Mouse (Mus musculus): ENCODE results near the gene Bckdk. TPM values are rescaled to one million over a fixed set of nuclear protein-coding genes. Genes with fewer than 3 reads are reported as not detected.
"Not testable (repeated sequence)": the region's sequence is repeated elsewhere in the genome, so short reads cannot be mapped to it uniquely, and the experiment has no call there.

The Bckdk gene
- polyA plus RNA-seq, 1 experiment from 2014 or later, result 111 TPM

DNA sequence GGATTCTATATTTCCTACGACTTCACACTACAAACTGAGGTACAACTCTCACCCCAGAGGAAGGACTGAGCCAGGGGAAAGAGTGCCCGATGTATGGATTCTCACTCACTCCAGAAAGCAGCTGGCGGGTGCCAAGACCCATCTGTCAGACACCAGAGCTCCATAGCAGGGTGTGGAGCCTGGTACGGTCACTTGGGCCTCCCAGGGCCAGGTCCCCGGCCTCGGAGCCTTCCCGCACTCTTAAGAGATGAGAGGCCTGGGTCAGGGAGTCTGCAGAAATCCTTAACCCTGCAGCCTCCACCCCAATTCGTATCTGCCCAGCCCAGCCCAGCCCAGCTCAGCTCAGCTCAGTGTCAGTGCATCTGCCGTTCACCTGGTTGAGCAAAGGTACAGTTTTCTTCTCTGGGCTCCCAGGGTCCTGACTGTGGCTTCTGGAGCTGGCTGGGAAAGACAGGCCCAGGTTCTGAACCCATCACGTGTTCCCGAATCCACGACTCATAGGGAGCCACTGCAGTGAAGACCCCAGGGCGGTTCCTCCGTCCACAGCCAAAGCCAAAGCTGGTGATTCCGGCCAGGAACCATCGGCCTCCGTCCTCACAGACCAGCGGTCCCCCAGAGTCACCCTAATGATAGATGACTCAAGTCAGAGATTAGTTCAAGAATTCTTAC is 32.5 kb downstream of the Bckdk start:
- 59% methylated on average over 18 of the region's 18 CpGs for WGBS
- H3K27ac ChIP-seq (replicated peaks), result peak overlapping the region; percentile 85; the same call in 1 of the 2 replicates
- H3K4me1 ChIP-seq, result peaks cover 51% of the 10 kb centered on the region
- H3K9me3 ChIP-seq, result no peaks in the 10 kb centered on the region
- no peak for DNase-seq (ENCODE audit: low spot score)
- H3K27me3 ChIP-seq (replicated peaks; ENCODE audit: low read depth, poor library complexity, severe bottlenecking), result peaks cover 6% of the 10 kb centered on the region
- no peaks in the 10 kb centered on the region for H3K36me3 ChIP-seq (replicated peaks)
- peak overlapping the region; percentile 79 for H3K4me3 ChIP-seq

DNA sequence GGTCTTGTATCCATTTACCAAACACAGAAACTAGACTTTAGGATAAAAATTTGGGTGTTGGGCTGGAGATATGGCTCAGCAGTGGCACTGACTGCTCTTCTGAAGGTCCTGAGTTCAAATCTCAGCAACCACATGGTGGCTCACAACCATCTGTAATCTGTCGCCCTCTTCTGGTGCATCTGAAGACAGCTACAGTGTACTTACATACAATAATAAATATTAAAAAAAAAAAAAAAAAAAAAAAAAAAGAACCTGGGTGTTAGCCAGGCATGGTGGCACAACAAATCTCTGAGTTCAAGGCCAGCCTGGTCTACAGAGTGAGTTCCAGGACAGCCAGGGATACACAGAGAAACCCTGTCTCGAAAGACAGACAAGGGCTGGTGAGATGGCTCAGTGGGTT is 38.2 kb downstream of the Bckdk start:
- not testable (repeated sequence) for H3K4me3 ChIP-seq; H3K36me3 ChIP-seq (replicated peaks); H3K27ac ChIP-seq (replicated peaks); H3K9me3 ChIP-seq; DNase-seq (ENCODE audit: low spot score); H3K4me1 ChIP-seq
- peaks cover 40% of the 10 kb centered on the region for H3K27me3 ChIP-seq (replicated peaks; ENCODE audit: low read depth, poor library complexity, severe bottlenecking)
- 51% methylated on average over 2 of the region's 2 CpGs for WGBS

DNA sequence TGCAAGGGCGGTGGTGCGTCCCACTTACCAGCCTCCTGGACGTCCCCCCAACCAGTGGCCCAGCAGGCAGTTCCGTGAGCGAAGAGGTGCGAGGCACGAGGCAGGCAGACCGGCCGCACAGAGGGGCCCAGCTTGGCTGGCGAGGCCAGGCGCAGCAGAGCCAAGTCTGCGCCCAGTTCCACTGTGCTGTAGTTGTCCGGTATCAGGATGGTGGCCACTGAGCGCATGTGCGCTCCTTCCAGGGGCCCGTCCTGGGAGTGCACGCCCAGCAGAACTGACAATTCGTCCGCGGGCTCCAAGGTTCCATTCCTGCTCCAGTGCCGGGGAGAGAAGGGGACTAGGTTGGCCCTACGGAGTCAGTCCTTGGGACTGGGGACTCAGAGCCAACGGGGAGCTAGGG is 40.7 kb downstream of the Bckdk start:
- Histone ChIP-seq H3K9me3 (no peaks in the 10 kb centered on the region), H3K27me3 (replicated peaks; ENCODE audit: low read depth, poor library complexity, severe bottlenecking) (peaks cover 40% of the 10 kb centered on the region), H3K36me3 (replicated peaks) (no peaks in the 10 kb centered on the region), H3K4me1 (peaks cover 8% of the 10 kb centered on the region; the same call in 1 of the 2 replicates), H3K4me3 (peak overlapping the region; percentile 26; the same call in 1 of the 2 replicates), H3K27ac (replicated peaks) (no peak overlapping the region)
- peak; percentile 49 for DNase-seq (ENCODE audit: low spot score)
- WGBS, result 11% methylated on average over 23 of the region's 23 CpGs

DNA sequence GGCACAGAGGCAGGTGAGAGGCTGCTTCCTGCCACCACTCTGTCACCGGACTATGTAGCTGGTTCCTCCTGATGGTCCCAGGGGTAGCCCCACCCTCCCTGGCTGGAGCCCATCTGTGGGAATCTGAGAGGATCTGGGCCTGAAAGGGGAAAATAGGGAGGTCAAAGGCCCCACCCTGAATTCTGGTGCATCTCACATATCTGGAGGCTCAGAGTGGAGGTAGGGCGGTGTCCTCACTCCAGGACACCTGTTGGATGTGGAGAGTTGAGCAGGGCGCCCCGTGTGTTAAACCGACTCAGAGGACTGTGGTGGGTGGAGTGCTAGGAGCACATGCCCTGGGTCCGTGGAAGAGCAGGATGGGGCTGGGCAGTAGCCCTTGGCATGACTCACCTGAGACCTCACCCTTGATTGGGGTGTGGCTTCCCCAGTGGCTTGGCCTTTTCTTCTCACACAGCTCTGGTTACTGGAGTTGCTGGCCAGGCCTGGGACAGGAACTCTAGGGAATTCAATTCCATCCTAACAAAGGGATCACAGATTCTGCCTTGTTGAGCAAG is 42.7 kb downstream of the Bckdk start, which contains the start of gene Prss36:
TSS of gene Prss36 (minus strand) at position 256 of the 554 bp plus-strand sequence.
- no peak within 1 kb of the TSS for H3K27ac ChIP-seq (replicated peaks)
- H3K9me3 ChIP-seq, result no peaks in the 10 kb centered on the region
- peaks cover 40% of the 10 kb centered on the region for H3K27me3 ChIP-seq (replicated peaks; ENCODE audit: low read depth, poor library complexity, severe bottlenecking)
- H3K4me3 ChIP-seq, result no peak within 1 kb of the TSS
- no peaks in the 10 kb centered on the region for H3K36me3 ChIP-seq (replicated peaks)
- DNase-seq (ENCODE audit: low spot score), result no peak
- peaks cover 8% of the 10 kb centered on the region; the same call in 1 of the 2 replicates for H3K4me1 ChIP-seq
- WGBS, result 80% methylated on average over 6 of the region's 6 CpGs

DNA sequence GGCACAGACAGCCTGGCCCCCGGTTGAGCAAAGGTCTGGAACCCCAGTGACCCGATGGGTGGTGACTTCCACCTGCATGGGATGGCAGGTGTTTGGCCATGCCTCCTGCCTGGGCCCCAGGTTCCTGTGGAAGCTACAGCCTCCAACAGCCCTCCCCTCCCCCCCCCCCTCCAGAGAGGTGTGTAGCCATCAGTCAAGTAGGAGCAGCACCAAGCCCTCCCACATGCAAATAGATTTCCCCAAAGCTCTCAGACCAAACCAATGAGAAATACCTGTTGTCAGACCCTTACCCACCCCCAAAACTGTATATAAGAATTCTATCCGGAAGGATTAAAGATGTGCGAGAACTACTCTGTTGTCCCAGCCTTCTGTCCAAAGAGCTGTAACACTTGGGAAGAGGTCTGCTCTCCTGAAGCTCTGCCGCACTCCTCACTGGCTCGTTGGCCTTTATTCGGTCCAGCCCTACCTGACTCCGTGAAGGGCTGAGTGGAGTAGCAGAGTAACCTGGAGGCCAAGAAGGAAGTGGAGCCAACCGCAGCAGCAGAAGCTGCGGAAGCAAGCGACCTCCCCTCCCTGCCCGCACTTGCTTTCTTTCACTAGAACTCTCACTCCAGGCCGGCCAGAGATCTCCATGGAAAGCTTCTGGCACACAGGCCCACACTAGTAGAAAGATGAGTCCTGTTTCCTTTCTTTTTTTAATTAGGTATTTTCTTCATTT is 49.1 kb downstream of the Bckdk start:
- no peaks in the 10 kb centered on the region for H3K4me1 ChIP-seq
- no peaks in the 10 kb centered on the region for H3K9me3 ChIP-seq
- no peak for DNase-seq (ENCODE audit: low spot score)
- no peaks in the 10 kb centered on the region; the same call in 1 of the 2 replicates for H3K27me3 ChIP-seq (replicated peaks; ENCODE audit: low read depth, poor library complexity, severe bottlenecking)
- H3K27ac ChIP-seq (replicated peaks), result no peak overlapping the region
- no peak overlapping the region for H3K4me3 ChIP-seq
- H3K36me3 ChIP-seq (replicated peaks), result no peaks in the 10 kb centered on the region
- 41% methylated on average over 13 of the region's 13 CpGs for WGBS

DNA sequence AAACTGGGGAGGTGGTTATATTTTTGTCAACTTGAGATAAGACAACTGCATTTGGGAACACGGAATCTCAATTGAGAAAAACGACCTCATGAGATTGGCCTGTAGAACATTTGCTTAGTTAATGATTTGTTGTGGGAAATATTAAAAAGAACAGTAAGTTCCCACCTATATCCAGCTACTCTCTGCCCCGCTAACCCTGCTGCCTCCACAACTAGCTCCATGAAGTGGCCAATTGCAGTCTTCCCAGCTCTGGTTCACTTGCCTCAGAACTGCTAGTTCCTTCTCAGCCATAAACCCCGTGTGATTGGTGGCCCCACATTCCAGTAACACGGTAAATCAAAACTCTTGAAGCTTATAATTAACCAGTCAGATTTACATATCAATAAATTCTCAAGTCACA is 55.5 kb downstream of the Bckdk start:
- WGBS, result 68% methylated on average over 5 of the region's 5 CpGs
- no peaks in the 10 kb centered on the region for H3K9me3 ChIP-seq
- no peaks in the 10 kb centered on the region for H3K27me3 ChIP-seq (replicated peaks; ENCODE audit: low read depth, poor library complexity, severe bottlenecking)
- no peak overlapping the region for H3K4me3 ChIP-seq
- DNase-seq (ENCODE audit: low spot score), result no peak
- H3K27ac ChIP-seq (replicated peaks), result no peak overlapping the region
- no peaks in the 10 kb centered on the region for H3K4me1 ChIP-seq
- H3K36me3 ChIP-seq (replicated peaks), result no peaks in the 10 kb centered on the region

Other genes starting within 250 kb of the Bckdk start
- 60.2 and 70.0 TPM in 2 replicates for gene Bcl7c, start 195.1 kb upstream of the Bckdk start, polyA plus RNA-seq (2016; fragmentation: Nextera tagmentation; extraction: Ambion mirVana)
- 9.4 and 10.7 TPM in 2 replicates for gene Ctf1, start 191.3 kb upstream of the Bckdk start, polyA plus RNA-seq (2016; fragmentation: Nextera tagmentation; extraction: Ambion mirVana)
- gene Ctf2, start 171.9 kb upstream of the Bckdk start, polyA plus RNA-seq (2016; fragmentation: Nextera tagmentation; extraction: Ambion mirVana), result 0.19 TPM in 2 replicates
- gene Fbxl19, start 159.5 kb upstream of the Bckdk start, polyA plus RNA-seq (2016; fragmentation: Nextera tagmentation; extraction: Ambion mirVana), result 8.9 and 9.0 TPM in 2 replicates
- gene Orai3, start 134.3 kb upstream of the Bckdk start, polyA plus RNA-seq (2016; fragmentation: Nextera tagmentation; extraction: Ambion mirVana), result 12.9 and 13.6 TPM in 2 replicates
- gene Setd1a, start 127.4 kb upstream of the Bckdk start, polyA plus RNA-seq (2016; fragmentation: Nextera tagmentation; extraction: Ambion mirVana), result 14.7 and 15.2 TPM in 2 replicates
- gene Gm49388, start 118.5 kb upstream of the Bckdk start, polyA plus RNA-seq (2016; fragmentation: Nextera tagmentation; extraction: Ambion mirVana), result not detected in 2 replicates
- gene Hsd3b7, start 103.5 kb upstream of the Bckdk start, polyA plus RNA-seq (2016; fragmentation: Nextera tagmentation; extraction: Ambion mirVana), result 6.8 and 8.0 TPM in 2 replicates
- gene Stx4a, start 79.8 kb upstream of the Bckdk start, polyA plus RNA-seq (2016; fragmentation: Nextera tagmentation; extraction: Ambion mirVana), result 22.5 and 29.3 TPM in 2 replicates
- 4.7 and 6.5 TPM in 2 replicates for gene Stx1b, start 79.5 kb upstream of the Bckdk start, polyA plus RNA-seq (2016; fragmentation: Nextera tagmentation; extraction: Ambion mirVana)
- gene Zfp646, start 27.9 kb upstream of the Bckdk start, polyA plus RNA-seq (2016; fragmentation: Nextera tagmentation; extraction: Ambion mirVana), result 19.9 and 21.8 TPM in 2 replicates
- 42.5 and 49.1 TPM in 2 replicates for gene Zfp668, start 27.3 kb upstream of the Bckdk start, polyA plus RNA-seq (2016; fragmentation: Nextera tagmentation; extraction: Ambion mirVana)
- gene Prss53, start 13.1 kb upstream of the Bckdk start, polyA plus RNA-seq (2016; fragmentation: Nextera tagmentation; extraction: Ambion mirVana), result 0.64 and 0.79 TPM in 2 replicates
- not detected in 2 replicates for gene Gm21974, start 8.6 kb upstream of the Bckdk start, polyA plus RNA-seq (2016; fragmentation: Nextera tagmentation; extraction: Ambion mirVana)
- 47.6 and 59.1 TPM in 2 replicates for gene Vkorc1, start 8.5 kb upstream of the Bckdk start, polyA plus RNA-seq (2016; fragmentation: Nextera tagmentation; extraction: Ambion mirVana)
- gene Kat8, start 8.4 kb downstream of the Bckdk start, polyA plus RNA-seq (2016; fragmentation: Nextera tagmentation; extraction: Ambion mirVana), result 48.7 and 49.6 TPM in 2 replicates
- gene Prss8, start 26.0 kb downstream of the Bckdk start, polyA plus RNA-seq (2016; fragmentation: Nextera tagmentation; extraction: Ambion mirVana), result 14.8 and 15.8 TPM in 2 replicates
- 10.7 and 12.9 TPM in 2 replicates for gene Prss36, start 42.6 kb downstream of the Bckdk start, polyA plus RNA-seq (2016; fragmentation: Nextera tagmentation; extraction: Ambion mirVana)
- 349 and 372 TPM in 2 replicates for gene Fus, start 63.4 kb downstream of the Bckdk start, polyA plus RNA-seq (2016; fragmentation: Nextera tagmentation; extraction: Ambion mirVana)
- 5.8 and 6.2 TPM in 2 replicates for gene Pycard, start 89.8 kb downstream of the Bckdk start, polyA plus RNA-seq (2016; fragmentation: Nextera tagmentation; extraction: Ambion mirVana)
- gene Trim72, start 99.9 kb downstream of the Bckdk start, polyA plus RNA-seq (2016; fragmentation: Nextera tagmentation; extraction: Ambion mirVana), result not detected in 2 replicates
- 0.50 and 0.52 TPM in 2 replicates for gene Itgam, start 158.6 kb downstream of the Bckdk start, polyA plus RNA-seq (2016; fragmentation: Nextera tagmentation; extraction: Ambion mirVana)
- gene Gm49368, start 158.6 kb downstream of the Bckdk start, polyA plus RNA-seq (2016; fragmentation: Nextera tagmentation; extraction: Ambion mirVana), result not detected in 2 replicates
- not detected in 2 replicates for gene Itgax, start 225.5 kb downstream of the Bckdk start, polyA plus RNA-seq (2016; fragmentation: Nextera tagmentation; extraction: Ambion mirVana)

Measured in embryonic facial prominence, embryonic 10.5 days (tissue).